Mouse (Mus musculus) neural tube, embryonic 11.5 days (tissue): ENCODE measurements at regions not wholly inside any gene's neighbourhood (a gene's known extent, or its start where the extent isn't known, plus 50 kb on each side); places are given as distances from the start of the nearest gene placed in this dataset.

Experiments
- ATAC-seq: fragments of 200-750 bp; cut with Nextera tagmentation; 2 replicates; pipeline ENCODE4 v1.8.0; 2017; ENCODE audit warnings: moderate number of reproducible peaks, mild to moderate bottlenecking, moderate TSS enrichment, moderate library complexity; ENCODE audit not compliant: insufficient read depth, low FRiP score, low TSS enrichment
- DNase-seq: peaks from one replicate; pipeline ENCODE4 v3.0.0-alpha.2; 2015; ENCODE audit warnings: low spot score
- H3K27ac ChIP-seq: fragments of 300-500 bp; sonication (generic); 2 replicates; pipeline ENCODE4 v1.5.1; 2014; ENCODE audit warnings: low read depth, mild to moderate bottlenecking, low read length
- H3K27me3 ChIP-seq: fragments of 300-500 bp; sonication (generic); 2 replicates; pipeline ENCODE4 v1.6.1; 2014; ENCODE audit warnings: mild to moderate bottlenecking, low read length, mixed read lengths; ENCODE audit not compliant: control insufficient read depth, insufficient read depth
- H3K36me3 ChIP-seq: fragments of 300-500 bp; sonication (generic); 2 replicates; pipeline ENCODE4 v1.6.1; 2014; ENCODE audit warnings: mild to moderate bottlenecking, low read length, moderate library complexity, mixed read lengths; ENCODE audit not compliant: control insufficient read depth, insufficient read depth
- H3K4me1 ChIP-seq: fragments of 300-500 bp; sonication (generic); 2 replicates; pipeline ENCODE4 v1.6.1; 2014; ENCODE audit warnings: low read length, mixed read lengths; ENCODE audit not compliant: control insufficient read depth, insufficient read depth
- H3K4me2 ChIP-seq: fragments of 300-500 bp; sonication (generic); 2 replicates; pipeline ENCODE4 v1.6.1; 2014; ENCODE audit warnings: low read depth, mild to moderate bottlenecking, moderate library complexity
- H3K4me3 ChIP-seq: fragments of 300-500 bp; sonication (generic); 2 replicates; pipeline ENCODE4 v1.5.1; 2014; ENCODE audit warnings: low read depth, low read length
- H3K9ac ChIP-seq: fragments of 300-500 bp; sonication (generic); 2 replicates; pipeline ENCODE4 v1.6.1; 2014; ENCODE audit warnings: mild to moderate bottlenecking, low read length
- H3K9me3 ChIP-seq: fragments of 300-500 bp; sonication (generic); 2 replicates; pipeline ENCODE4 v1.6.1; 2016; ENCODE audit warnings: low read length; ENCODE audit not compliant: control insufficient read depth
- WGBS: fragments of 180-500 bp; shearing (Covaris S2); extraction: QIAGEN DNeasy Blood & Tissue Kit; methylation state at CpG from one replicate; pipeline ENCODE4 v1.1.7; 2014; 5-methylcytosine and 5-hydroxymethylcytosine counted together

DNA sequence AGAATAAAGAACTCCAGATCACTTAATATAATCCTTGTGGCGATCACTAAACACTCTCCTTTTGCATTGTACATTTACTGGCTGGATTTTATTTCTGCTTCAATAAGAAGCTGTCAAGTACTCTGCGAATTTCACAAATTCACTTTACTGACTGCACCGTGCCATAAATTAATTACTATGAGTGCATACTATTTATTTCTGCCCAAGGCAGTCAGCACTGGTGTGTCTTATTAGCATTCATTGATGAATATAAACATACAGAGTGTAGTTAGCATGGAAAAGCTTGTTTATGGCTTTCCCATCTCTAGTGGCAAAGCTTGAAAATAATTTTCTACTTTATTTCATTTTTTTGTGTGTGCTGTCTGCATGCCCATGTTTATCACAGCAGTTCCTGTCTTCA lies 453.3 kb upstream of the Lmcd1 start:
- WGBS, result 84% methylated on average over 3 of the region's 3 CpGs
- H3K27ac ChIP-seq, result no peak overlapping the region
- H3K9ac ChIP-seq, result no peak overlapping the region

DNA sequence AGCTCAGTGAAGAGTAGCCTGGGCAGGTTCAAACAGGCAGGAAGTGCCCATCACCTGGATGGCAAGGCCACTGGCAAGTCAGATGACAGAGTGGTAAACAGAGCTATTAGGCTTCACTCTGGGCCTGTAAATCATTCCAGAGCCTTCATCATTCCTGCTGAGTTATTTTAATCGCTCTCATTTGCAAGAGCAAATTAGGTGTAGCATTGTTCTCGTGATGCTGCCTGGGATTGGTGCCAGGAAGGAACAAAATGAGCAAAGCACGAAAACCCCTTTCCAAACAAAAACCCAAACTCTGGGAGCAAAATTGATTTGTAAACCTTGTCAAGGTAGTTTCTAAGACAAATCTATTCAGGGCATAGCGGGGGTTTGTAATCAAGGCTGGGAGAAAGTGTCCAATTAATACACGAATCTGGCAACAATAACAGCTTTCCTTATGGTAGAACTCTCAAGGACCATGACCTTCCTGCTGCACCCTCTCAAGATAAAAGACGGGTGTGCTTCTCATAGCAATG lies 429.2 kb upstream of the Lmcd1 start:
- no peak overlapping the region for H3K27ac ChIP-seq
- 73% methylated on average over 6 of the region's 6 CpGs for WGBS
- H3K27me3 ChIP-seq, result no peaks in the 10 kb centered on the region
- no peaks in the 10 kb centered on the region for H3K4me1 ChIP-seq
- H3K9me3 ChIP-seq, result no peaks in the 10 kb centered on the region
- no peak for DNase-seq
- no peaks in the 10 kb centered on the region for H3K36me3 ChIP-seq
- no peak overlapping the region for H3K4me3 ChIP-seq
- no peak for ATAC-seq
- H3K9ac ChIP-seq, result no peak overlapping the region
- no peak overlapping the region for H3K4me2 ChIP-seq

More for the DNA sequence above, 453.3 kb upstream of the Lmcd1 start:
- Histone ChIP-seq H3K36me3 (no peaks in the 10 kb centered on the region), H3K9me3 (no peaks in the 10 kb centered on the region), H3K4me1 (no peaks in the 10 kb centered on the region), H3K27me3 (no peaks in the 10 kb centered on the region), H3K4me2 (no peak overlapping the region), H3K4me3 (no peak overlapping the region)
- DNase-seq (no peak), ATAC-seq (no peak)

DNA sequence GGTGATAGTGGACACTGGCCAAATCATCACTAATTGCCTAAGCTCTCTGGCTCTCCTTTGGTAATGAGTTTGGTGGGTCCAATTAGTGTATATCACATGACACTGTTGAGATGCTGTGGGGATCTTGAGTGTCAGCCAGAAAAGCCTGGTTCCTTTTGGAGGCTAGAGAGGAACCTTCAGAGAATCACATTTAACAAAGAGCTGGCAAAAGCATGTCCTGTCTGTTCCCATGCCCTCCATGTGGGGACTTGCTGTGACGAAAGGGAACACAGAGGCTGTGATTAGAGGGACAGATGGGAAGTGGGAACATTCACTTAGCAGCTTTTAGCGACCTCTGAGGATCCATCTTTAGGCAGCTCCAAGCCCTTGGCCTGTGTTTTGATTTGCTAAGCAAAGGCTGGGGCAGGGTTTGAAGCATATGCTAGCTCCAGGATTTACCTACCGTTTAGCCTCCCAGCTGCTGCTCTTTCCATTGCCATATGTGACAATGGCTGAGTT lies 407.4 kb upstream of the Lmcd1 start:
- H3K4me1 ChIP-seq, result no peaks in the 10 kb centered on the region
- 66% methylated on average over 3 of the region's 3 CpGs for WGBS
- H3K9me3 ChIP-seq, result no peaks in the 10 kb centered on the region
- no peak overlapping the region for H3K4me3 ChIP-seq
- no peak overlapping the region for H3K4me2 ChIP-seq
- ATAC-seq (no peak), DNase-seq (no peak)
- H3K36me3 ChIP-seq, result no peaks in the 10 kb centered on the region
- no peak overlapping the region for H3K27ac ChIP-seq
- H3K9ac ChIP-seq, result no peak overlapping the region
- H3K27me3 ChIP-seq, result no peaks in the 10 kb centered on the region

DNA sequence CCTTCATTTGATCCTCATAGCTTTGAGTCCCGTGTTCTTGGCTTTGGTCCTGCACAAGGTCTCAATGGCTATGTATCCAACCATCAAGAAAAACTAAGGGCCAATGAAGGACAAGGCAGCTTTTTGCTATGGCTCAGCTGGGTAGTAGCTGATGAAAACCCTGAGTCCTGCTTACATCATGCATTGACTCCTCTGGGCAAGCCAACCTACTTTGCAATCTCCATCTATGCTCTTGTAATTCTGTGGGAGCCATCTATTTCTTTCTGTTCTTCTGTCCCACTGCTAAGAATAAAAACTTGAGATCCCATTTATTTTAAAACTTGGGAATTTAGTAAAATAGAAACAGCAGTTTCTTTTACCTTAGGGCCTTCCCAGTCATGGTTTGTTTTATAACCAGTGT lies 391.0 kb upstream of the Lmcd1 start:
- Histone ChIP-seq H3K36me3 (no peaks in the 10 kb centered on the region), H3K27me3 (no peaks in the 10 kb centered on the region), H3K4me3 (no peak overlapping the region), H3K27ac (no peak overlapping the region), H3K9me3 (no peaks in the 10 kb centered on the region), H3K4me1 (no peaks in the 10 kb centered on the region), H3K9ac (no peak overlapping the region), H3K4me2 (no peak overlapping the region)
- WGBS, result 86% methylated on average over 1 of the region's 1 CpGs
- ATAC-seq, result no peak
- DNase-seq, result no peak

GRCm38 (mm10) chr6:111883946-111884345 lies 389.6 kb upstream of the Lmcd1 start:
- Histone ChIP-seq H3K4me3 (no peak overlapping the region), H3K4me1 (no peaks in the 10 kb centered on the region), H3K27me3 (no peaks in the 10 kb centered on the region), H3K9me3 (no peaks in the 10 kb centered on the region), H3K36me3 (no peaks in the 10 kb centered on the region), H3K27ac (no peak overlapping the region), H3K9ac (no peak overlapping the region), H3K4me2 (no peak overlapping the region)
- 79% methylated on average over 1 of the region's 1 CpGs for whole genome bisulfite sequencing
- DNase-seq (no peak), ATAC-seq (no peak)

- no peak overlapping the region for H3K9ac ChIP-seq
- H3K36me3 ChIP-seq, result no peaks in the 10 kb centered on the region
- no peaks in the 10 kb centered on the region for H3K4me1 ChIP-seq
- H3K4me3 ChIP-seq, result no peak overlapping the region
- no peaks in the 10 kb centered on the region for H3K9me3 ChIP-seq
- no peak overlapping the region for H3K4me2 ChIP-seq
- no peak overlapping the region for H3K27ac ChIP-seq
- no peak for DNase-seq
- no peak for ATAC-seq
- no peaks in the 10 kb centered on the region for H3K27me3 ChIP-seq
- WGBS, result 67% methylated on average over 2 of the region's 2 CpGs
Measured at GRCm38 (mm10) chr6:111911997-111912396, 361.6 kb upstream of the Lmcd1 start.

- H3K27ac ChIP-seq, result no peak overlapping the region
- peak; percentile 80 for ATAC-seq
Measured at GRCm38 (mm10) chr6:111913771-111914405, 359.7 kb upstream of the Lmcd1 start.

GRCm38 (mm10) chr6:111917248-111917721 lies 356.3 kb upstream of the Lmcd1 start:
- no peak for ATAC-seq
- no peaks in the 10 kb centered on the region for H3K9me3 ChIP-seq
- H3K4me1 ChIP-seq, result no peaks in the 10 kb centered on the region
- no peak overlapping the region for H3K4me2 ChIP-seq
- WGBS, result 85% methylated on average over 6 of the region's 6 CpGs
- no peak for DNase-seq
- no peak overlapping the region for H3K27ac ChIP-seq
- H3K27me3 ChIP-seq, result no peaks in the 10 kb centered on the region
- H3K9ac ChIP-seq, result no peak overlapping the region
- H3K4me3 ChIP-seq, result no peak overlapping the region
- no peaks in the 10 kb centered on the region for H3K36me3 ChIP-seq

More at GRCm38 (mm10) chr6:111913771-111914405, 359.7 kb upstream of the Lmcd1 start:
- 68% methylated on average over 11 of the region's 11 CpGs for WGBS
- Histone ChIP-seq H3K9me3 (no peaks in the 10 kb centered on the region), H3K36me3 (no peaks in the 10 kb centered on the region), H3K4me1 (no peaks in the 10 kb centered on the region), H3K27me3 (no peaks in the 10 kb centered on the region), H3K4me3 (no peak overlapping the region), H3K9ac (no peak overlapping the region), H3K4me2 (no peak overlapping the region)
- DNase-seq, result peak; percentile 12
